Mouse (Mus musculus) ovary, adult 18-20 months (tissue): ENCODE measurements around the gene Mat1a.

Experiments used
- DNase-seq: peaks from one replicate; pipeline ENCODE4 v3.0.0; 2022; ENCODE audit warnings: low spot score, mixed read lengths

Mat1a gene

GRCm38 (mm10) chr14:41104853-41105444 is at the start of gene Mat1a:
Gene Mat1a (plus strand): TSS chr14:41105035.
- DNase-seq, result no peak

GRCm38 (mm10) chr14:41065168-41065567 is 39.7 kb upstream of the Mat1a start:
- no peak for DNase-seq

GRCm38 (mm10) chr14:41066416-41066815 is 38.4 kb upstream of the Mat1a start:
- DNase-seq, result no peak

- DNase-seq, result no peak
Observed at GRCm38 (mm10) chr14:41069108-41069507, 35.7 kb upstream of the Mat1a start, which contains the start of gene Dydc2. Gene Dydc2 (minus strand): TSS chr14:41069208.

- no peak for DNase-seq
Observed at GRCm38 (mm10) chr14:41070343-41070742, 34.5 kb upstream of the Mat1a start.

- peak; percentile 46 for DNase-seq
Observed at GRCm38 (mm10) chr14:41072229-41072943, 32.4 kb upstream of the Mat1a start, which contains the start of gene Dydc1. Gene Dydc1 (plus strand): TSS chr14:41072911.

GRCm38 (mm10) chr14:41072944-41073275 is 31.9 kb upstream of the Mat1a start:
- no peak for DNase-seq

- DNase-seq, result no peak
Observed at GRCm38 (mm10) chr14:41082408-41082807, 22.4 kb upstream of the Mat1a start.

GRCm38 (mm10) chr14:41087509-41087908 is 17.3 kb upstream of the Mat1a start:
- no peak for DNase-seq

GRCm38 (mm10) chr14:41090777-41091176 is 14.1 kb upstream of the Mat1a start:
- no peak for DNase-seq

GRCm38 (mm10) chr14:41094114-41094513 is 10.7 kb upstream of the Mat1a start:
- DNase-seq, result no peak

- DNase-seq, result no peak
Observed at GRCm38 (mm10) chr14:41096296-41096860, 8.5 kb upstream of the Mat1a start.

GRCm38 (mm10) chr14:41098726-41099125 is 6.1 kb upstream of the Mat1a start:
- DNase-seq, result no peak

- DNase-seq, result no peak
Observed at GRCm38 (mm10) chr14:41100712-41101111, 4.1 kb upstream of the Mat1a start.

- no peak for DNase-seq
Observed at GRCm38 (mm10) chr14:41101242-41101641, 3.6 kb upstream of the Mat1a start.

- DNase-seq, result no peak
Observed at GRCm38 (mm10) chr14:41102269-41102668, 2.6 kb upstream of the Mat1a start.

GRCm38 (mm10) chr14:41111031-41111668 is 6.3 kb downstream of the Mat1a start:
- no peak for DNase-seq

- DNase-seq, result no peak
Observed at GRCm38 (mm10) chr14:41112944-41113343, 8.1 kb downstream of the Mat1a start.

- no peak for DNase-seq
Observed at GRCm38 (mm10) chr14:41116271-41116670, 11.4 kb downstream of the Mat1a start.

- no peak for DNase-seq
Observed at GRCm38 (mm10) chr14:41124683-41125082, 19.8 kb downstream of the Mat1a start.

GRCm38 (mm10) chr14:41127997-41128396 is 23.2 kb downstream of the Mat1a start:
- no peak for DNase-seq

GRCm38 (mm10) chr14:41131540-41131939 is 26.7 kb downstream of the Mat1a start, which contains the start of gene Sftpa1:
Gene Sftpa1 (plus strand): TSS chr14:41131782.
- no peak for DNase-seq

- no peak for DNase-seq
Observed at GRCm38 (mm10) chr14:41137006-41137405, 32.2 kb downstream of the Mat1a start.
